Mouse (Mus musculus) ES-Bruce4 (cell line): Measurements from ENCODE around the gene Gbp4.
"Not testable (repeated sequence)": the region's sequence is repeated elsewhere in the genome, so short reads cannot be mapped to it uniquely, and the experiment has no call there.

Experiments
- CTCF ChIP-seq: IDR thresholded peaks from one replicate; pipeline ENCODE4 v1.8.1; 2011; ENCODE audit warnings: low read depth, low read length
- POLR2A ChIP-seq: IDR thresholded peaks from one replicate; pipeline ENCODE4 v1.8.1; 2011; ENCODE audit warnings: low read length; ENCODE audit not compliant: insufficient read depth

DNA sequence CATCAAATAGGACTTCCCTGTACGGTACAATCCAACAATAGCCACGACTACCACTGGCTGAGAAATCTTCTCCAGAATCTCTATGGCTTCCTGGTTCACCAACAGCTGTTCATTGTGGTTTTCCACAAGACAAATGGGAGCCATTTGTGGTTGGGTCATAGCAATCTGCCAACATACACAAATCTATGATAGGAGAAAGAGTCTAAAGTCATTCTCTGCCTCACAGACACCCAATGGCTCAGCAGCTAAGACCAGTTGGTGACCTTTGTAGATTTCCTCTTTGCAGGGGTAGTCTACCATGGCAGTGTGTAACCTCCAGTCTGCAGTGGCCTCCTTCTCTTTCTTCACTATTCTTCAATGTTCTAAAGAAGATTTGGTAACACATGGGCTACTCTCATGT lies 33.7 kb downstream of the Gbp4 start:
- TF ChIP-seq CTCF, POLR2A: not testable (repeated sequence)
